Mouse (Mus musculus) urinary bladder, postnatal 14 days (tissue): ENCODE results near the gene Spint2.

Experiments used
- DNase-seq: peaks from one replicate; pipeline ENCODE4 v3.0.0; 2021; ENCODE audit warnings: low spot score

The Spint2 gene

GRCm38 (mm10) chr7:29303738-29304462 lies 22.2 kb upstream of the Spint2 start, which contains the start of gene Dpf1:
Dpf1 (plus strand) TSS chr7:29303951.
- DNase-seq = peak; percentile 75

GRCm38 (mm10) chr7:29302641-29303040 lies 20.9 kb upstream of the Spint2 start:
- no peak for DNase-seq

- DNase-seq = peak; percentile 78
Measured at GRCm38 (mm10) chr7:29301127-29301566, 19.4 kb upstream of the Spint2 start.

GRCm38 (mm10) chr7:29296998-29297397 lies 15.3 kb upstream of the Spint2 start:
- peak; percentile 74 for DNase-seq

- DNase-seq = no peak
Measured at GRCm38 (mm10) chr7:29295861-29296647, 14.3 kb upstream of the Spint2 start.

GRCm38 (mm10) chr7:29294111-29294761 lies 12.5 kb upstream of the Spint2 start:
- DNase-seq = no peak

GRCm38 (mm10) chr7:29293131-29294065 lies 11.7 kb upstream of the Spint2 start:
- peak; percentile 54 for DNase-seq

GRCm38 (mm10) chr7:29292458-29293098 lies 10.9 kb upstream of the Spint2 start:
- DNase-seq = no peak

GRCm38 (mm10) chr7:29291616-29292457 lies 10.1 kb upstream of the Spint2 start:
- no peak for DNase-seq

- DNase-seq = no peak
Measured at GRCm38 (mm10) chr7:29290691-29291485, 9.2 kb upstream of the Spint2 start.

- peak; percentile 48 for DNase-seq
Measured at GRCm38 (mm10) chr7:29289856-29290255, 8.1 kb upstream of the Spint2 start.

- peak; percentile 85 for DNase-seq
Measured at GRCm38 (mm10) chr7:29288942-29289638, 7.4 kb upstream of the Spint2 start, which contains the start of gene Ppp1r14a. Ppp1r14a (plus strand) TSS chr7:29289308.

- DNase-seq = no peak
Measured at GRCm38 (mm10) chr7:29288079-29288478, 6.4 kb upstream of the Spint2 start.

- no peak for DNase-seq
Measured at GRCm38 (mm10) chr7:29287481-29287880, 5.8 kb upstream of the Spint2 start.

- DNase-seq = no peak
Measured at GRCm38 (mm10) chr7:29284523-29284922, 2.8 kb upstream of the Spint2 start.

GRCm38 (mm10) chr7:29283876-29284275 lies 2.2 kb upstream of the Spint2 start:
- DNase-seq = no peak

- DNase-seq = no peak
Measured at GRCm38 (mm10) chr7:29282074-29282554, 402 bp upstream of the Spint2 start.

- DNase-seq = no peak
Measured at GRCm38 (mm10) chr7:29280801-29281200, 911 bp downstream of the Spint2 start.
